Mouse (Mus musculus) urinary bladder, postnatal 4 days (tissue): ENCODE data around the gene Det1.

Source experiments
- DNase-seq, 2 experiments: peaks; one replicate each; pipeline ENCODE4 v3.0.0; 2021 to 2022; ENCODE audit warnings: low spot score in 2 of 2

Gene Det1

GRCm38 (mm10) chr7:78782639-78783581 lies 64.2 kb downstream of the Det1 start, which contains the start of the genes Mrps11 and Mrpl46:
TSS of gene Mrps11 (plus strand) at chr7:78783119.
TSS of gene Mrpl46 (minus strand) at chr7:78783531.
- peak; percentile 78 to 90 for DNase-seq

- no peak for DNase-seq
Observed at GRCm38 (mm10) chr7:78778741-78779140, 68.3 kb downstream of the Det1 start.
